Mouse (Mus musculus): ENCODE results near the gene Traf5.

- no peak for TF ChIP-seq ZNF384 (IDR thresholded peaks at IDR 0.05; ENCODE audit: low read depth, low read length)
- no peak for TF ChIP-seq HCFC1 (IDR thresholded peaks at IDR 0.05; ENCODE audit: borderline replicate concordance, insufficient read depth, low read length)
- no peak for TF ChIP-seq ZC3H11A (IDR thresholded peaks at IDR 0.05; ENCODE audit: borderline replicate concordance, low read depth, low read length)
- TF ChIP-seq CHD2 (IDR thresholded peaks at IDR 0.05; ENCODE audit: low read depth, low read length) = no peak
- no peak for TF ChIP-seq MAFK (IDR thresholded peaks at IDR 0.05; ENCODE audit: insufficient read depth, low read depth, low read length)
These were observed 16.8 kb upstream of the Traf5 start for GRCm38 (mm10) chr1:192109169-192109568.
